Mouse (Mus musculus) heart, embryonic 13.5 days (tissue): ENCODE results near the gene Ctrc. TPM values are rescaled to one million over a fixed set of nuclear protein-coding genes. Genes with fewer than 3 reads are reported as not detected.

ENCODE experiments used
- polyA plus RNA-seq: library from polyadenylated mRNA; unstranded; fragments of >200 nt; fragmentation: Nextera tagmentation; extraction: Ambion mirVana; gene quantifications from 2 replicates; pipeline ENCODE4 v1.2.1, GENCODE M21; 2015

The Ctrc gene
- polyA plus RNA-seq, 1 experiment from 2014 or later: not detected

Other genes with a start within 250 kb of the Ctrc start
- 55.3 and 55.9 TPM in 2 replicates for gene Fblim1, start 240.3 kb downstream of the Ctrc start, polyA plus RNA-seq
- gene Tmem82, start 227.7 kb downstream of the Ctrc start, polyA plus RNA-seq: 0.44 and 0.62 TPM in 2 replicates
- 0.37 and 0.49 TPM in 2 replicates for gene Slc25a34, start 222.5 kb downstream of the Ctrc start, polyA plus RNA-seq
- gene Plekhm2, start 181.5 kb downstream of the Ctrc start, polyA plus RNA-seq: 4.9 and 5.1 TPM in 2 replicates
- 0.43 and 0.96 TPM in 2 replicates for gene Rsc1a1, start 160.8 kb downstream of the Ctrc start, polyA plus RNA-seq
- gene Ddi2, start 122.9 kb downstream of the Ctrc start, polyA plus RNA-seq: 13.2 and 15.6 TPM in 2 replicates
- 1.0 and 1.9 TPM in 2 replicates for gene Agmat, start 99.7 kb downstream of the Ctrc start, polyA plus RNA-seq
- gene Dnajc16, start 55.4 kb downstream of the Ctrc start, polyA plus RNA-seq: 4.0 and 4.2 TPM in 2 replicates
- gene Casp9, start 52.7 kb downstream of the Ctrc start, polyA plus RNA-seq: 14.3 and 15.5 TPM in 2 replicates
- not detected in 2 replicates for gene Cela2a, start 20.2 kb downstream of the Ctrc start, polyA plus RNA-seq
- 79.6 and 80.3 TPM in 2 replicates for gene Efhd2, start 28.6 kb upstream of the Ctrc start, polyA plus RNA-seq
- 2.7 and 3.6 TPM in 2 replicates for gene Fhad1, start 168.7 kb upstream of the Ctrc start, polyA plus RNA-seq
- 25.3 and 30.3 TPM in 2 replicates for gene Tmem51, start 237.9 kb upstream of the Ctrc start, polyA plus RNA-seq